Mouse (Mus musculus) bone marrow macrophage, adult 2 months (primary cell): ENCODE measurements around the gene Ddb2.

Experiments
- CTCF ChIP-seq: IDR thresholded peaks from 2 replicates; pipeline ENCODE4 v1.5.1; 2012; ENCODE audit warnings: low read depth, mild to moderate bottlenecking, low read length, moderate library complexity
- POLR2A ChIP-seq: IDR thresholded peaks from 2 replicates; pipeline ENCODE4 v1.6.1; 2012; ENCODE audit warnings: mild to moderate bottlenecking, low read depth, low read length, borderline replicate concordance

- TF ChIP-seq POLR2A, result no peak
- no peak for TF ChIP-seq CTCF
Observed at GRCm38 (mm10) chr2:91180706-91181105, 56.1 kb downstream of the Ddb2 start.
